8 mouse cellular contexts compared by ENCODE assay signal in genomic region chr1:172340729-172341321, GRCm38 (mm10). TPM values are rescaled to one million over a fixed set of nuclear protein-coding genes. Genes with fewer than 3 reads are reported as not detected.
DNase-seq lines count a peak whose midpoint lies in the region; ATAC-seq and TF ChIP-seq lines count a peak whose summit lies in the region.

TSS of gene Kcnj10 (plus strand) at chr1:172341210.

- DNase-seq in adrenal gland, adult 18-20 months (ENCODE audit: low spot score in 2 of 2): peak; percentile 57 to 72
- peak; percentile 76 to 87 for DNase-seq in cerebellum, postnatal 25 days
- peak; percentile 59 for DNase-seq in gastrocnemius, adult 18-20 months (ENCODE audit: low spot score)
- DNase-seq in left cerebral cortex, adult 2 months (ENCODE audit: extremely low spot score in 1 of 2, low spot score in 2 of 2): peak; percentile 70 to 78
- DNase-seq in lung, postnatal 4 days: peak; percentile 78 to 79
- DNase-seq in right cerebral cortex, adult 18-20 months: peak; percentile 87
- DNase-seq in yolk sac, embryonic 10.5 days (ENCODE audit: low spot score): peak; percentile 76

- H3K4me1 ChIP-seq in hindbrain, embryonic 16.5 days (ENCODE audit: control insufficient read depth, insufficient read depth, low read depth, low read length): peaks cover 8% of the 10 kb centered on the region

- peak within 1 kb of the TSS; percentile 76 for H3K4me2 ChIP-seq in hindbrain, embryonic 16.5 days (ENCODE audit: low read length)

- H3K36me3 ChIP-seq in hindbrain, embryonic 16.5 days (ENCODE audit: control insufficient read depth, insufficient read depth, low read length): no peaks in the 10 kb centered on the region

- 0 out of 2 replicates have a peak, but pooled peaks cover 2% of the 10 kb centered on the region for H3K27me3 ChIP-seq in hindbrain, embryonic 16.5 days (replicated peaks; ENCODE audit: control insufficient read depth, insufficient read depth, low read length)

- peak; percentile 88 for ATAC-seq in hindbrain, embryonic 16.5 days

- intact Hi-C loops in left cerebral cortex, adult 2 months (cut with DNase I): no loop called here

- H3K9me3 ChIP-seq in hindbrain, embryonic 16.5 days (ENCODE audit: control insufficient read depth, low read length): no peaks in the 10 kb centered on the region

- H3K9ac ChIP-seq in hindbrain, embryonic 16.5 days (ENCODE audit: low read depth, low read length): peak within 1 kb of the TSS; percentile 46; the same call in 1 of the 2 replicates

- H3K27ac ChIP-seq in hindbrain, embryonic 16.5 days (ENCODE audit: low read depth, low read length): peak within 1 kb of the TSS; percentile 48; the same call in 1 of the 2 replicates
- peak within 1 kb of the TSS; percentile 87 for H3K27ac ChIP-seq in left cerebral cortex, adult 2 months

- WGBS in hindbrain, embryonic 16.5 days: 1% methylated on average over 38 of the region's 38 CpGs

- no peak for TF ChIP-seq CTCF in left cerebral cortex, adult 2 months (IDR thresholded peaks at IDR 0.05)

- H3K4me3 ChIP-seq in hindbrain, embryonic 16.5 days (ENCODE audit: low read length): peak within 1 kb of the TSS; percentile 50
- peak within 1 kb of the TSS; percentile 44 for H3K4me3 ChIP-seq in left cerebral cortex, adult 2 months

RNA-seq across cellular contexts. Expression of gene Kcnj10, which starts in this region (rescaled TPM):
- total RNA-seq in adrenal gland, adult 18-20 months (2021): 1 to 10 TPM; 1.3 to 1.5 TPM
- under 1 TPM; 0.05 to 0.17 TPM for total RNA-seq in gastrocnemius, adult 18-20 months (2021)
- polyA plus RNA-seq in hindbrain, embryonic 16.5 days (2015; fragmentation: Nextera tagmentation; extraction: Ambion mirVana): 3.5 and 3.9 TPM in 2 replicates
- 100 to 1,000 TPM in 1 of 2 experiments, 10 to 100 TPM in 1; 86.5 to 108 TPM for total RNA-seq in left cerebral cortex, adult 2 months (2021)

Comparison
In these comparisons a context has a peak if more than half of its experiments do, and no peak if none do; other contexts are left out.
1. Peak in every context shown above with its lines: DNase-seq, ATAC-seq, H3K4me3 ChIP-seq and H3K27ac ChIP-seq.
2. RNA of gene Kcnj10 (total RNA-seq): 86.5 to 108 TPM in left cerebral cortex, adult 2 months; 1.3 to 1.5 TPM in adrenal gland, adult 18-20 months and 0.05 to 0.17 TPM in gastrocnemius, adult 18-20 months; every median in the first group is over 10 times any median in the second.
3. Peak in DNase-seq in gastrocnemius, adult 18-20 months; RNA of the gene not detected or under 1 TPM.